Mouse (Mus musculus) cerebellum, adult 9-10 months (tissue): Measurements from ENCODE around the gene Sh3gl2.

Experiments
- DNase-seq: peaks from one replicate; pipeline ENCODE4 v3.0.0; 2022

The Sh3gl2 gene

DNA sequence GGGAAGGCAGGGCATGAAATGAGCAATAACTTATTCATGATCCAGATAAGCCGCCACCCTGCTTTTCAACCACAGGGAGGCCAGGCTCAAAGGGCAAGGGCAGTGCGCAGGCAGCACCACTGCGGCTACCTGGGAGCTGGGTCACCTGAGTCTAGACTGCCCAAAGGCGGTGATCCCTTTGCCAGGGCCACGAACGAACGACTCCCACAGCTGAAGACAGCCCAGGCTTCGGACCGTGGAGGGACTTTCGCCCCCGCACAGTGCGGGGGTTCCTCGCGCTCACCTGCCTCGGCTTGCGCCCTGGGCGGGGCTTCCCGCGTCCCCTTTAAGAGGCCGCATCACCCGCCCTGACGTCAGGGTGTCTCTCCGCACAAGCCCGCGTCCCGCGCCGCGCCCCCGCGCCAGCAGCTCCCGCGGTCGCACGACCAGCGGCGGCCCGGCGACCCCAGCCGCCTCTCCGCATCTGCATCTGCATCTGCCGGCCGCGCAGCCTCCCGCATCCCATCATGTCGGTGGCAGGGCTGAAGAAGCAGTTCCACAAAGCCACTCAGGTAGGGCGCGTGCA is at the start of gene Sh3gl2:
Gene Sh3gl2 (plus strand): TSS at position 56 of the 565 bp plus-strand sequence.
- peak; percentile 90 for DNase-seq

DNA sequence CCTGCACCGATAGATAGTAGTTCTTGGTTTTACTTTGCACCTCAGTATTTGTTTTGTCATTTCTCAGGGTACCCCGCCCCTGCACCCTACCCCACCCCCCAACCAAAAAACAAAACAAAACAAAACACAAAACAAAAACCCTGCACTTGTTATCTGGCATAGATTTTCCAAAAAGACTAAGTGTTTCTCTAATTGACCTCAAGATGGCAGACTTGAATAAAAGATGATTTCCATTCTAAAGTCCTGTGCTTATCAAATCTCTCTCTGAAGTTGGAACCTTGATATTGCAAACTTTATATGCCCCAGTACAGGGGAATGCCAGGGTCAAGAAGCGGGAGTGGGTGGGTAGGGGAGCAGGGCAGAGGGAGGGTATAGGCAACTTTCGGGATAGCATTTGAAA is 43.8 kb upstream of the Sh3gl2 start:
- peak; percentile 63 for DNase-seq

DNA sequence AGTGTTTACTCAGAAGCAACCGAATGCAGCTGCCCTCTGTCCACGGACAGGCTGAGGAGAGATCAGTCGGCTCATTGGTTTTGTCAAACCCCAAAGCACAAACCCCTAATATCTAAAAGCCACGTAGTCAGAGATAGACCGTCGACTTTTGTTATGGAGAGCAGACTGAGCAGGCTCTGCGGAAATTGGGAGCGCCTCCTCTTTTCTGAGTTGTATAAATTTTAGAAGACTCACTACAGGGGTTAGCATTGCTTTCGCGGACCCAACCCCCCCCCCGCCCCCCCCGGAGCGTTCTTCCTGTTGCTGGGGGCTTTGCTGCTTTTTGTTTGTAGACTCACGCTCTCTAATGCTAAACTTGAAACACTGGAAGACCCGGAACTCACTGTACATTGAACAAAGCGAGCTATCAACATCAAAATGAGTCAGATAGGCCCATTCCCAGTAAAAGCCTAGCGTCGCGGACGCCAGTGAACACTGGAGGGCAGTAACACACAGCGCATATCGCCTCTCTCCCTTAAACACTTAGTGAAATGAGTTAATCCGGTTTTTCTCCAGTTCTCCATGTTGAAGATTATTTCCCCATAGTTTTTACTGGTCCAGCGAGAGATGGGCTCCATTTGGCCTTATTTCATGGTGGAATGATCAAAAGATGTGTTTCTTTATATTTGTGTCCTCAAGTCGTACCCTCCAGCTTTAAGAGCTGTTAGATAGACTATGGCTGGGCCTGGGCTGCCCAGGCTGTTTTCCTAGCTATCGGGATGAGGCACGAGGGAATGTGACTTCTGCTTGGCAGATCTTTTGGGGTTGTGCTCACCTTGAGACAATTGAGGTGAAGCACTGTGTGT is 42.2 kb upstream of the Sh3gl2 start:
- peak; percentile 84 for DNase-seq

GRCm38 (mm10) chr4:85163313-85163615 is 41.7 kb upstream of the Sh3gl2 start:
- DNase-seq: peak; percentile 95

- peak; percentile 92 for DNase-seq
Observed at GRCm38 (mm10) chr4:85168001-85168400, 36.9 kb upstream of the Sh3gl2 start.

DNA sequence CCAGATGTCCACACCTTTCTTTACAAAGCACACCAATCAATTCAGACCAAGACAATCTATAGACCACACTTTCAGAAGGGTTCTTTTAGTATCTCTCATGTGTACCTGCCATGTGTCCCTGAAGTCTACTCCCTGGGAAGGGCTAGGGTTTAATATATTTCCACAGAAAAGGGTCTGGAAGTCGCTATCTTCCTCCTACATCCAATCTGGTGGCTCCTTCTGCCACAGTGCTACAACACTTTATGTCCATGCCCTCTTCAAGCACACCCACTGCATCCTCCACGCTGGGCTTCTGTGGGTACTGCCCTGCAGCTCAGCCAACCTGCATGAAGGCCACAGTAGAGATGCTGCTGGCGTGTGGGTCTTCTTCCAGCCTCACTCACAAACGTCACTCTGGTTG is 29.5 kb upstream of the Sh3gl2 start:
- DNase-seq: no peak

GRCm38 (mm10) chr4:85178394-85179051 is 26.4 kb upstream of the Sh3gl2 start:
- no peak for DNase-seq

DNA sequence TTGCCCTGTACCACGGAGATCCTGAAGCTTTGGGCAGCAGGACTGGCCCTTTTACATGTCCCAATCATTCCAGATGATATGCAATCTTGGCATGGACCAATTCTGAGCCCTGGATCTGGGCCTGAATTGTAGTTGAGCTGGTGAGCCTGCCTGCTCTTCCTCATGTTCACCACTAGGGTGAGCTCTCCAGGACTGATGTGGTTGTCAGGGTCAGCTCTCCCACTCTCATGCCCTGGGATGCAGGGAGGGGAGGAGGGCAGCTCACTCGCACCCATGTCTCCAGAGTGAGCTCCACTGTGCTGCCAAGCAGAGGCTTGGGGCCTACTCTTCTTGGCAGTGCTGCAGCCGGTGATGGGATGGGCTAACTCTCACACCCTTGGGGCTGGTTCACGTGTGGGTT is 18.9 kb upstream of the Sh3gl2 start:
- DNase-seq: no peak

GRCm38 (mm10) chr4:85196201-85196600 is 8.7 kb upstream of the Sh3gl2 start:
- DNase-seq: peak; percentile 17

DNA sequence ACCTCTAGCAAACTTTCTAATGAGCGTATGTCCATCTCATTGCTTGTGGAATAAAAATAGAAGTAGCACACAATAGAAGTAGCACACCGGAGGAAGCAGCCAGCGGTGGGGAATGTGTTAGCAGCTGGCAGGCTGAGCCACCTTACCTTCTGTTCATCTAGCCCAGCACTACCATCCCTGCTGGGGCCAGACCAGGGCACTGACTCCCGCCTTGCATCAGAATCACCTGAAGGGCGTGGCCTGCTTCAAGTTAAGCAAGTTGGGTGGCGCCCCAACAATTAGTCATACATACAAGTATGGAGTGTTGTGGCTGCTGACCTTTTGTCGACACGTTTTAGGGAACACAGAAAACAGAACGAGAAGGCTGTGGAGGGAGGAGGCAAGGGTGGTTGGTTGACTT is 6.5 kb upstream of the Sh3gl2 start:
- no peak for DNase-seq

DNA sequence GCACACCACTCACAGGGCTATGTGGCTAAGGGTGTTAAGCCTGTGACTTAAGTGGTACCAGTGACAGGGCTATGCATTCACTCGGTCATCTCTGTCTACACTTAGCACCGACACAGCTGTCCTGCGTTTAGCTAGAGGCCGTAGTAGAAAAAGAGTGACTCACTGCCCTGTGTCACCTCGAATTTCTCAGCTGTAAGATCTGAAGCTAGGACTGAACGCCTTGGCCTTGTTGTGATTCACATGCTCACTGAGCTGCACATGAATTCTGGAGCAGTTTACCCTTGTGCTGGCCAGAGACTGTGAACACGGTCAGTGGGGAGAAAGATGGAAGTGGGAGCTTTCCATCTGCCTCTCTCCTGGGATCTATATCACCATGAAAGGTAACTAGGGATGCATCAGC is 2.3 kb upstream of the Sh3gl2 start:
- DNase-seq: peak; percentile 36

DNA sequence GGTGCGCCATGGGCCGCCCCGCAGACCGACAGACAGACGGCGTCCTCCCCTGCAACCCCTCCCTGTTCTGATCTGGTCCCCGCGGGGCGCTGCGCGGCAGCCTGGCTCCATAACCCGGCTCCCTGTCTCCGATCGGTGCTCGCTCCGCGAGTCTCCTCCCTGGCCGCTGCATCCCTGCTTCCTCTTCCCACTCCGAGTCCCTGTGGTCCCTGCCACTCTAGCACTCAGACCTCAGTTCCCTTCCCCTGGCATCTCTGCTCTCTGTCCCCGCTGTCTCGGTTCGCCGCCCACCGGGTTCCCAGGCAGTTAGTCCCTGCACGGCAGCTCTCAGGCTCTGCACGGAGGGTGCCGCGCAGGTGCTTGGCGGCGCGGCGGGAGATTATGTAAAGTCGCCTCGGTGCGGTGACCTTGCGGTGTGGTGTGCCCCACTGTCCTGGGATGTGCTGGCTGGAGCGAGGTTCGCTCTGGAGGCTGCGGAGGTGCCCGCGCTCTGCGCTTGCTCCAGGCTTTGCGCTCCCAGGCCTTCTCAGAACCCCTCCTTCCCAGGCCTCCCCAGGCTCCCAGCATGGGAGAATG is 798 bp downstream of the Sh3gl2 start:
- peak; percentile 71 for DNase-seq

GRCm38 (mm10) chr4:85206675-85207400 is 1.9 kb downstream of the Sh3gl2 start:
- peak; percentile 80 for DNase-seq

- DNase-seq: no peak
Observed at GRCm38 (mm10) chr4:85207515-85207914, 2.6 kb downstream of the Sh3gl2 start.

- no peak for DNase-seq
Observed at GRCm38 (mm10) chr4:85208531-85208930, 3.6 kb downstream of the Sh3gl2 start.

DNA sequence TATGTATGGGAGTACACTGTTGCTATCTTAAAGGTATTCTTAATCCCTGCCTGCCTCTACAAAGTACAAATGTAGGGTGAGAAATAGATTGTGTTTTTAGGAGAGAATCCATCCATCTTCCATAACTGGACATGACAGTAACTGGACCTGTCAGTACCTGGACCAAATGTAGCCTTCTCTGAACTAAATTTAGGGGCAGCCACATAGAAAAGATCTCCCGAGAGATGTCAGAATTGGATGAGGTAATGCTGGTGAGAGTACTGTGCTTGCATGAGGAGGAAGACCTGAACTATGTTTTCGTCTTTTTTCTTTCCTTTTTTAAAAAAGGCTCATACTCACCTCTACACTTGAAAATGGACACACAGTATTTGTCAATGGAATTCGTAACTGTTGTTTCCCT is 6.0 kb downstream of the Sh3gl2 start:
- peak; percentile 71 for DNase-seq

DNA sequence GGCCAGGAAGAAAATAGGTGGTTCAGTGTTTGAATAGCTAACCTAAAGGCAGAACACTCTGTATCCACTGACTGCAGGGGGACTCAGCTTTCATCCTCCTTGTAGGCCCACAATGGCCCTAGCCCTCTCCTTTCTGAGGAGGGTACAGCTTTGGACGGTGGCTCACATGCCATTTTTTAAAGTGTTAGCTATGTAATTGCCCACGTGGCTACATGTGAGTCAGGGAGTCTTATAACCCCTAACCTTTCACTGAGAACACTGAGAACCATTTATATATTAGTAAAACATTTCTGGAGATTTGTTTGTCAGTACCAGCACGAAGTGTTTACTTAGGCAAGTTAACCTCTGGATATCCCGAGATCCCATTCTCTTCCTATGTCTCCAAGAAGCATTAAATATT is 12.1 kb downstream of the Sh3gl2 start:
- DNase-seq: no peak

- no peak for DNase-seq
Observed at GRCm38 (mm10) chr4:85222716-85223115, 17.8 kb downstream of the Sh3gl2 start.

- DNase-seq: no peak
Observed at GRCm38 (mm10) chr4:85226731-85227130, 21.8 kb downstream of the Sh3gl2 start.

DNA sequence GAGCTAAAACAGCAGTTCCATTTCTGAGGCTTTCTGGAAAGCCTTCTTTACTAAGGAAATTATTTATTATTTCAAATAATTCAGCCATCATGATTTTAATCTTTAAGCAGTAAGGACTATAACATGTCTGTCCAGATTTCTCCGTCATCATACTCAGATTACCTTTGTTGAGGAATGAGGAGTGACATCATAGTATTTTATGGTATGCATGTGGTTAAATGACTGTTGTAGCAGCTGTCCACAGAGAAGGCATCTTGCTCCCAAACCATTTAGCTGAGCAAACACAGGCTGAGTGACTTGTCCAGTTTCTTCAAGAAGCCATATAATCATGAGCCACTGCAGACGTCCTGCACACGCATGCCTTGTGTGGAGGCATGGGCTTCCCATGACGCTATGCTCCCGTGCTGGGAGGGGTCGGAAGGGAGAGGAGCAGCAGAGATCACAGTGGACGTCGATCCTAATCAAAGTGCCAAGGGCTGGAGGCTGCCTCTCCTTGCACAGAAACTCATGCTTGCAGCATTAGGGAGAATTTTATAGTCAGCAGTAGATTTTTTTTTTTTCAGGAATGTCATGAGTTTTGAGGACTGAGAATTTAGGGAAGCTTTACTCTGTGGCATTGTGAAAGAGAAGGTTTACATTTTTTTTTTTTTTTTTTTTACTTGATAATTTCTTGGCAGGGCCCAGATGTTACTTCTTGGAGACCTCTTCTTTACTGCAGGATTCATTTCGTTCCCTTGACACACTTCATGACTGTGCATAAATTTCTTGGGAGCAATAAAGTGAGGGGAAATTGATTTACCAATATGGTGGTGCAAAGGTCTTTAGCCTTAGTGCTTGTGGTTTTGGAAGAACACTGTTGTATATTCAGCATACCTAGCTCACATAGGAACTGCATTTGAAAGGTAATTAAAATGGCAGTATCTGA is 23.0 kb downstream of the Sh3gl2 start:
- no peak for DNase-seq

GRCm38 (mm10) chr4:85228589-85228948 is 23.6 kb downstream of the Sh3gl2 start:
- no peak for DNase-seq
